In the genomic region with DNA sequence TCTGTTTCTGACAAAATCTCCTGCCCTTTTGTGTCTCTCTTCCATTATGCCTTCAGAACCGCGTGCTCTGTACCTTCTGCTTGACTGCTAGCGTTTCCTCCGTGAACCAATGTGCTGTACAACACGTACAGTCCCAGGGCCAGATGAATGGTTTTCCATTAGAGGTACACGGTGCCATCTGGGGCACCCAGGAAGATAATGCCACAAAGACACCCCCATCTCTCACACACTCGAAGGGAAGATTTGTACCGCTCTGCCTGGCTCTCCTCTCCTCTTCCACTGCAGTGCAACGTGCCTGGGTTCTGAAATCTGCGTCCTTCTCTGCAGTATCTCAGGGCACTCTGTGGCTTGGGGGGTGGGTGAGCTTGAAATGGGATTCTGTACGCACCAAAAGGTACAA, we compare ENCODE assay signal across 20 mouse cellular contexts.
DNase-seq lines count a peak whose midpoint lies in the region; ATAC-seq and TF ChIP-seq lines count a peak whose summit lies in the region.
"Had no signal": no experiment of that assay in that cellular context is flagged by ENCODE, and none has a peak within 500 bp of the region (broad histone marks: within the 10 kb centered on the region; RNA-seq: fewer than 3 reads in every experiment).

No protein-coding gene starts in this region.

- ATAC-seq in neural tube, embryonic 11.5 days (ENCODE audit: insufficient read depth, low FRiP score, low TSS enrichment), result peak; percentile 39; the same call in 1 of the 2 replicates
- ATAC-seq in hindbrain, embryonic 11.5 days (ENCODE audit: low FRiP score), result peak; percentile 59
- ATAC-seq in midbrain, embryonic 11.5 days (ENCODE audit: low FRiP score), result peak; percentile 43
- peak; percentile 71 for ATAC-seq in neural tube, embryonic 14.5 days (ENCODE audit: low read depth)
- no peak for ATAC-seq in monocyte, adult 5-6 weeks (replicated peaks; ENCODE audit: insufficient number of reproducible peaks, low FRiP score, low TSS enrichment, poor library complexity, severe bottlenecking)
- ATAC-seq: intestine, embryonic 15.5 days had no signal

- intact Hi-C loops in left cerebral cortex, postnatal 10 days (cut with DNase I), result no loop called here
- intact Hi-C loops in left cerebral cortex, adult 2 months (cut with DNase I), result no loop called here

- H3K4me2 ChIP-seq in neural tube, embryonic 11.5 days (ENCODE audit: low read depth), result no peak overlapping the region
- H3K4me2 ChIP-seq in hindbrain, embryonic 11.5 days (replicated peaks; ENCODE audit: low read depth, low read length), result no peak overlapping the region
- H3K4me2 ChIP-seq in midbrain, embryonic 11.5 days, result no peak overlapping the region
- H3K4me2 ChIP-seq in neural tube, embryonic 14.5 days (ENCODE audit: low read depth, low read length), result no peak overlapping the region
- H3K4me2 ChIP-seq: embryonic facial prominence, embryonic 12.5 days; intestine, embryonic 15.5 days; lung, embryonic 14.5 days had no signal

- H3K9ac ChIP-seq in neural tube, embryonic 11.5 days (ENCODE audit: low read length), result no peak overlapping the region; the same call in 1 of the 2 replicates
- H3K9ac ChIP-seq in hindbrain, embryonic 11.5 days (ENCODE audit: low read depth, low read length), result 0 out of 2 replicates have a peak overlapping the region, but pooled peaks have one; percentile 27
- H3K9ac ChIP-seq in midbrain, embryonic 11.5 days (ENCODE audit: low read length), result peak overlapping the region; percentile 42
- no peak overlapping the region for H3K9ac ChIP-seq in neural tube, embryonic 14.5 days (replicated peaks; ENCODE audit: low read depth, low read length)
- H3K9ac ChIP-seq: embryonic facial prominence, embryonic 12.5 days; intestine, embryonic 15.5 days; lung, embryonic 14.5 days had no signal

- peak overlapping the region; percentile 74 for H3K27ac ChIP-seq in neural tube, embryonic 11.5 days (ENCODE audit: low read depth, low read length)
- peak overlapping the region; percentile 87 for H3K27ac ChIP-seq in hindbrain, embryonic 11.5 days (ENCODE audit: low read depth, low read length)
- peak overlapping the region; percentile 73 for H3K27ac ChIP-seq in midbrain, embryonic 11.5 days (ENCODE audit: low read depth, low read length)
- peak overlapping the region; percentile 76 for H3K27ac ChIP-seq in neural tube, embryonic 14.5 days (ENCODE audit: low read depth, low read length)
- H3K27ac ChIP-seq in left cerebral cortex, adult 2 months, result no peak overlapping the region
- H3K27ac ChIP-seq: embryonic facial prominence, embryonic 12.5 days; gastrocnemius, adult 2 months; intestine, embryonic 15.5 days; layer of hippocampus, adult 2 months; macrophage had no signal

- peaks cover 5% of the 10 kb centered on the region; the same call in 1 of the 2 replicates for H3K4me1 ChIP-seq in neural tube, embryonic 11.5 days (ENCODE audit: control insufficient read depth, insufficient read depth, low read length)
- H3K4me1 ChIP-seq in hindbrain, embryonic 11.5 days (replicated peaks; ENCODE audit: control insufficient read depth, insufficient read depth, low read length), result no peaks in the 10 kb centered on the region
- peaks cover 9% of the 10 kb centered on the region for H3K4me1 ChIP-seq in midbrain, embryonic 11.5 days (ENCODE audit: control insufficient read depth, insufficient read depth, low read length)
- peaks cover 19% of the 10 kb centered on the region; the same call in 1 of the 2 replicates for H3K4me1 ChIP-seq in neural tube, embryonic 14.5 days (ENCODE audit: control insufficient read depth, insufficient read depth, low read length)
- H3K4me1 ChIP-seq: embryonic facial prominence, embryonic 12.5 days; intestine, embryonic 15.5 days had no signal

- H3K9me3 ChIP-seq in neural tube, embryonic 11.5 days (ENCODE audit: control insufficient read depth, low read length), result no peaks in the 10 kb centered on the region
- H3K9me3 ChIP-seq in hindbrain, embryonic 11.5 days (ENCODE audit: control insufficient read depth, low read length), result no peaks in the 10 kb centered on the region
- no peaks in the 10 kb centered on the region for H3K9me3 ChIP-seq in midbrain, embryonic 11.5 days (ENCODE audit: control insufficient read depth, low read length)
- no peaks in the 10 kb centered on the region for H3K9me3 ChIP-seq in neural tube, embryonic 14.5 days (ENCODE audit: control insufficient read depth, low read length)
- H3K9me3 ChIP-seq: embryonic facial prominence, embryonic 12.5 days; intestine, embryonic 15.5 days had no signal

- H3K36me3 ChIP-seq in neural tube, embryonic 11.5 days (ENCODE audit: control insufficient read depth, insufficient read depth, low read length), result no peaks in the 10 kb centered on the region
- H3K36me3 ChIP-seq in hindbrain, embryonic 11.5 days (ENCODE audit: control insufficient read depth, insufficient read depth, low read length), result no peaks in the 10 kb centered on the region
- H3K36me3 ChIP-seq in midbrain, embryonic 11.5 days (ENCODE audit: control insufficient read depth, insufficient read depth, low read length), result no peaks in the 10 kb centered on the region
- no peaks in the 10 kb centered on the region for H3K36me3 ChIP-seq in neural tube, embryonic 14.5 days (ENCODE audit: control insufficient read depth, insufficient read depth, low read length)
- H3K36me3 ChIP-seq: embryonic facial prominence, embryonic 12.5 days; intestine, embryonic 15.5 days had no signal

- no peak for TF ChIP-seq CTCF in left cerebral cortex, adult 2 months (IDR thresholded peaks at IDR 0.05)

- no peaks in the 10 kb centered on the region for H3K27me3 ChIP-seq in neural tube, embryonic 11.5 days (ENCODE audit: control insufficient read depth, insufficient read depth, low read length)
- H3K27me3 ChIP-seq in hindbrain, embryonic 11.5 days (ENCODE audit: control insufficient read depth, insufficient read depth, low read length), result no peaks in the 10 kb centered on the region
- no peaks in the 10 kb centered on the region for H3K27me3 ChIP-seq in midbrain, embryonic 11.5 days (ENCODE audit: control insufficient read depth, insufficient read depth, low read length)
- no peaks in the 10 kb centered on the region for H3K27me3 ChIP-seq in neural tube, embryonic 14.5 days (ENCODE audit: control insufficient read depth, insufficient read depth, low read length)
- H3K27me3 ChIP-seq: embryonic facial prominence, embryonic 12.5 days; intestine, embryonic 15.5 days had no signal

- 53% methylated on average over 11 of the region's 11 CpGs for WGBS in neural tube, embryonic 11.5 days
- 51% methylated on average over 11 of the region's 11 CpGs for WGBS in hindbrain, embryonic 11.5 days
- WGBS in midbrain, embryonic 11.5 days, result 45% methylated on average over 11 of the region's 11 CpGs
- WGBS in neural tube, embryonic 14.5 days, result 17% methylated on average over 11 of the region's 11 CpGs

- peak; percentile 42 for DNase-seq in neural tube, embryonic 11.5 days (ENCODE audit: low spot score)
- DNase-seq in neural tube, embryonic 10.5 days (ENCODE audit: extremely low spot score, low spot score), result no peak
- DNase-seq in hindbrain, embryonic 11.5 days (ENCODE audit: low spot score), result peak; percentile 29
- no peak for DNase-seq in midbrain, embryonic 11.5 days (ENCODE audit: low spot score, missing footprints)
- no peak for DNase-seq in left cerebral cortex, postnatal 10 days (ENCODE audit: extremely low spot score in 1 of 2, low spot score in 2 of 2)
- DNase-seq in left cerebral cortex, adult 2 months (ENCODE audit: extremely low spot score in 1 of 2, low spot score in 2 of 2), result no peak
- DNase-seq: cerebellum, adult 11-12 months; gastrocnemius, adult 2 months; heart, postnatal 14 days; liver; lung, embryonic 14.5 days; right cerebral cortex, adult 18-20 months; thymus, postnatal 36 days had no signal

- no peak overlapping the region for H3K4me3 ChIP-seq in neural tube, embryonic 11.5 days (ENCODE audit: low read depth, low read length)
- H3K4me3 ChIP-seq in hindbrain, embryonic 11.5 days (ENCODE audit: low read depth, low read length), result no peak overlapping the region
- no peak overlapping the region for H3K4me3 ChIP-seq in midbrain, embryonic 11.5 days (ENCODE audit: low read depth, low read length)
- H3K4me3 ChIP-seq in neural tube, embryonic 14.5 days (ENCODE audit: low read depth, low read length), result no peak overlapping the region
- no peak overlapping the region for H3K4me3 ChIP-seq in left cerebral cortex, adult 2 months
- H3K4me3 ChIP-seq: embryonic facial prominence, embryonic 12.5 days; gastrocnemius, adult 2 months; intestine, embryonic 15.5 days; layer of hippocampus, adult 2 months; myocyte had no signal

Comparison
In these comparisons a context has a peak if more than half of its experiments do, and no peak if none do; other contexts are left out.
1. DNase-seq: peak in neural tube, embryonic 11.5 days (single experiment) and hindbrain, embryonic 11.5 days (single experiment); none in neural tube, embryonic 10.5 days (single experiment), midbrain, embryonic 11.5 days (single experiment), left cerebral cortex, postnatal 10 days (0 of 2) and left cerebral cortex, adult 2 months (0 of 2).
2. H3K9ac ChIP-seq: peak in hindbrain, embryonic 11.5 days (single experiment) and midbrain, embryonic 11.5 days (single experiment); none in neural tube, embryonic 11.5 days (single experiment) and neural tube, embryonic 14.5 days (single experiment).